Mouse (Mus musculus) midbrain, embryonic 11.5 days (tissue): ENCODE results near the gene Gm4177. TPM values are rescaled to one million over a fixed set of nuclear protein-coding genes. Genes with fewer than 3 reads are reported as not detected.
"Not testable (repeated sequence)": the region's sequence is repeated elsewhere in the genome, so short reads cannot be mapped to it uniquely, and the experiment has no call there.

ENCODE experiments used
- ATAC-seq: fragments of 200-750 bp; cut with Nextera tagmentation; 2 replicates; pipeline ENCODE4 v1.8.0; 2017; ENCODE audit warnings: moderate TSS enrichment, moderate library complexity; ENCODE audit not compliant: low FRiP score
- DNase-seq: peaks from one replicate; pipeline ENCODE4 v3.0.0; 2015; ENCODE audit warnings: low spot score; ENCODE audit errors: missing footprints
- H3K27ac ChIP-seq: fragments of 300-500 bp; sonication (generic); 2 replicates; pipeline ENCODE4 v1.5.1; 2014; ENCODE audit warnings: low read depth, low read length
- H3K27me3 ChIP-seq: fragments of 300-500 bp; sonication (generic); 2 replicates; pipeline ENCODE4 v1.6.1; 2014; ENCODE audit warnings: mild to moderate bottlenecking, low read length, moderate library complexity, mixed read lengths; ENCODE audit not compliant: control insufficient read depth, insufficient read depth
- H3K36me3 ChIP-seq: fragments of 300-500 bp; sonication (generic); 2 replicates; pipeline ENCODE4 v1.6.1; 2014; ENCODE audit warnings: mild to moderate bottlenecking, low read length, moderate library complexity, mixed read lengths; ENCODE audit not compliant: control insufficient read depth, insufficient read depth
- H3K4me1 ChIP-seq: fragments of 300-500 bp; sonication (generic); 2 replicates; pipeline ENCODE4 v1.6.1; 2014; ENCODE audit warnings: low read length; ENCODE audit not compliant: control insufficient read depth, insufficient read depth
- H3K4me2 ChIP-seq: fragments of 300-500 bp; sonication (generic); 2 replicates; pipeline ENCODE4 v1.6.1; 2014; ENCODE audit warnings: mild to moderate bottlenecking, moderate library complexity
- H3K4me3 ChIP-seq: fragments of 300-500 bp; sonication (generic); 2 replicates; pipeline ENCODE4 v1.5.1; 2014; ENCODE audit warnings: low read depth, low read length
- H3K9ac ChIP-seq: fragments of 300-500 bp; sonication (generic); 2 replicates; pipeline ENCODE4 v1.6.1; 2014; ENCODE audit warnings: low read length
- H3K9me3 ChIP-seq: fragments of 300-500 bp; sonication (generic); 2 replicates; pipeline ENCODE4 v1.6.1; 2016; ENCODE audit warnings: low read length; ENCODE audit not compliant: control insufficient read depth
- WGBS: fragments of 180-500 bp; shearing (Covaris S2); extraction: QIAGEN DNeasy Blood & Tissue Kit; methylation state at CpG from one replicate; pipeline ENCODE4 v1.1.7; 2014; 5-methylcytosine and 5-hydroxymethylcytosine counted together
- polyA plus RNA-seq: library from polyadenylated mRNA; unstranded; fragments of >200 nt; fragmentation: Nextera tagmentation; extraction: Ambion mirVana; gene quantifications from 2 replicates; pipeline ENCODE4 v1.2.1, GENCODE M21; 2014

The Gm4177 gene
- not detected in 2 replicates for polyA plus RNA-seq

GRCm38 (mm10) chr7:21796628-21797027, at the start of gene Gm4177:
Gm4177 (minus strand) TSS chr7:21796728.
- H3K27ac ChIP-seq, H3K9me3 ChIP-seq: not testable (repeated sequence)

GRCm38 (mm10) chr7:21844167-21844566, 47.6 kb upstream of the Gm4177 start, which contains the start of gene Gm5725:
Gm5725 (minus strand) TSS chr7:21844267.
- no CpG with 5 or more reads among the region's 1 CpGs for WGBS
- not testable (repeated sequence) for H3K27ac ChIP-seq, H3K36me3 ChIP-seq, ATAC-seq, DNase-seq, H3K27me3 ChIP-seq, H3K4me3 ChIP-seq, H3K9me3 ChIP-seq, H3K9ac ChIP-seq, H3K4me2 ChIP-seq, H3K4me1 ChIP-seq

More at GRCm38 (mm10) chr7:21796628-21797027, at the start of gene Gm4177:
- H3K4me2 ChIP-seq, ATAC-seq, DNase-seq, H3K27me3 ChIP-seq, H3K9ac ChIP-seq, H3K36me3 ChIP-seq, H3K4me1 ChIP-seq, H3K4me3 ChIP-seq: not testable (repeated sequence)
- no CpG with 5 or more reads among the region's 3 CpGs for WGBS

- not testable (repeated sequence) for ATAC-seq, H3K9me3 ChIP-seq, H3K4me2 ChIP-seq, DNase-seq, H3K27ac ChIP-seq, H3K9ac ChIP-seq, H3K27me3 ChIP-seq, H3K4me3 ChIP-seq, H3K36me3 ChIP-seq, H3K4me1 ChIP-seq
- WGBS = no CpG with 5 or more reads among the region's 1 CpGs
Measured at GRCm38 (mm10) chr7:21832051-21832450, 35.5 kb upstream of the Gm4177 start, which contains the start of gene Vmn1r135. Vmn1r135 (plus strand) TSS chr7:21832351.

GRCm38 (mm10) chr7:21761375-21761774, 35.2 kb downstream of the Gm4177 start, which contains the start of gene Gm4175:
Gm4175 (minus strand) TSS chr7:21761475.
- H3K36me3 ChIP-seq, ATAC-seq, H3K4me1 ChIP-seq, H3K9me3 ChIP-seq, H3K27me3 ChIP-seq, H3K4me3 ChIP-seq, DNase-seq, H3K9ac ChIP-seq, H3K4me2 ChIP-seq, H3K27ac ChIP-seq: not testable (repeated sequence)
- no CpG with 5 or more reads among the region's 5 CpGs for WGBS

Other genes starting within 250 kb of the Gm4177 start
- gene Vmn1r132, start 182.6 kb downstream of the Gm4177 start, polyA plus RNA-seq = not detected in 2 replicates
- not detected in 2 replicates for gene Gm4175, start 35.3 kb downstream of the Gm4177 start, polyA plus RNA-seq
- not detected in 2 replicates for gene Vmn1r135, start 35.6 kb upstream of the Gm4177 start, polyA plus RNA-seq
- not detected in 2 replicates for gene Gm5725, start 47.5 kb upstream of the Gm4177 start, polyA plus RNA-seq
- not detected in 2 replicates for gene Gm5891, start 124.6 kb upstream of the Gm4177 start, polyA plus RNA-seq
- gene Vmn1r137, start 197.9 kb upstream of the Gm4177 start, polyA plus RNA-seq = not detected in 2 replicates
- gene Vmn1r138, start 232.2 kb upstream of the Gm4177 start, polyA plus RNA-seq = not detected in 2 replicates